Mouse (Mus musculus) G1E (cell line): ENCODE results near the gene Itgal. TPM values are rescaled to one million over a fixed set of nuclear protein-coding genes. Genes with fewer than 3 reads are reported as not detected.

Experiments
- ATAC-seq: 2 replicates; pipeline ENCODE4 v1.8.0; 2016; ENCODE audit warnings: mild to moderate bottlenecking; ENCODE audit not compliant: insufficient number of reproducible peaks, poor library complexity, low FRiP score, severe bottlenecking; ENCODE audit errors: extremely low read depth
- DNase-seq: peaks from one replicate; pipeline ENCODE4 v3.0.0; 2012; ENCODE audit warnings: low spot score
- H3K27me3 ChIP-seq: 2 replicates; pipeline ENCODE4 v1.6.1; 2012; ENCODE audit warnings: mild to moderate bottlenecking, low read length, inconsistent platforms; ENCODE audit not compliant: insufficient read depth
- H3K36me3 ChIP-seq: replicated peaks from 2 replicates; pipeline ENCODE3; 2012; ENCODE audit warnings: mild to moderate bottlenecking, inconsistent platforms
- H3K4me1 ChIP-seq: 2 replicates; pipeline ENCODE4 v1.6.1; 2012; ENCODE audit warnings: low read depth, low read length, inconsistent platforms, mixed read lengths; ENCODE audit not compliant: insufficient read depth
- H3K4me3 ChIP-seq: 2 replicates; pipeline ENCODE4 v1.5.1; 2012; ENCODE audit warnings: low read depth, mild to moderate bottlenecking, inconsistent platforms, low read length, moderate library complexity, mixed read lengths
- H3K9me3 ChIP-seq: replicated peaks from 2 replicates; pipeline ENCODE4 v1.6.1; 2012; ENCODE audit warnings: inconsistent platforms
- CTCF ChIP-seq: IDR thresholded peaks from 2 replicates; pipeline ENCODE4 v1.5.1; 2012; ENCODE audit warnings: low read depth, low read length, inconsistent platforms, mixed read lengths
- GATA1 ChIP-seq: IDR thresholded peaks from 2 replicates; pipeline ENCODE4 v1.6.1; 2012; ENCODE audit warnings: borderline replicate concordance, low read length, inconsistent platforms, mixed read lengths
- GATA2 ChIP-seq: IDR thresholded peaks from 2 replicates; pipeline ENCODE4 v1.6.1; 2012; ENCODE audit warnings: low read depth, low read length, inconsistent platforms, borderline replicate concordance
- POLR2AphosphoS5 ChIP-seq: IDR thresholded peaks from 2 replicates; pipeline ENCODE4 v1.6.1; 2012; ENCODE audit warnings: low read depth, low read length, inconsistent platforms; ENCODE audit not compliant: insufficient replicate concordance
- TAL1 ChIP-seq: conservative IDR thresholded peaks from 2 replicates; pipeline ENCODE4 v1.6.1; 2012; ENCODE audit warnings: low read depth, low read length, inconsistent platforms, mixed read lengths
- polyA plus RNA-seq: library from polyadenylated mRNA; stranded (reverse); fragments of >175 nt; gene quantifications from 2 replicates; pipeline ENCODE4 v1.2.3, GENCODE M21; 2012
- total RNA-seq, 2 experiments: library from RNA; stranded (forward) in 1 of 2; stranded (reverse) in 1 of 2; fragments of 200-1000 nt in 1 of 2; fragments of >200 nt in 1 of 2; fragmentation: Nextera tagmentation in 1 of 2; gene quantifications; 2 replicates each; pipeline ENCODE4 v1.2.3; 2014 to 2017

The Itgal gene
- total and polyA plus RNA-seq, 3 experiments = 2.2 to 5.1 (median 3.1) TPM

- Histone ChIP-seq H3K9me3 (peaks cover 9% of the 10 kb centered on the region), H3K4me3 (no peak overlapping the region), H3K4me1 (peaks cover 40% of the 10 kb centered on the region), H3K27me3 (no peaks in the 10 kb centered on the region), H3K36me3 (peaks cover 47% of the 10 kb centered on the region)
- TF ChIP-seq TAL1 (no peak), GATA1 (no peak), CTCF (no peak), GATA2 (no peak), POLR2AphosphoS5 (no peak)
- ATAC-seq = no peak
- no peak for DNase-seq
Measured at GRCm38 (mm10) chr7:127270256-127270655, 25.8 kb upstream of the Itgal start.

DNA sequence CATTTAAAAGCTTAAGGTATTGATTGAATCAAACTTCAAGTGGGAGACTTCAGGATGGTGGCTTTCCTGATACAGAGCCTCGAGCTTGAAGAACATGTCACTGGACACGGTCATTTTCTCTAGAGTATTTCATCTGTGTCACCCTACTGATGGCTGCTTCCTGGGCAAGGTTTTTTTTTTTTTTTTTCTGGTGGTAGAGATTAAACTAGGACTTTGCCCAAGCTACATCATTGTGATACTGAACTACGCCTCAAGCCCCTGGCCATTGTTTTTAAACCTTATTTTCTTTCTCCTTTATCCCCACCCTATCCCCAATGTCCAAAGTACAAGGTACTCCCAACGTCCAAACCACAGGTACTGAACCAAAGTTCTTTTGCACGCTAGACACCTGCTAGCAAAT lies 25.4 kb upstream of the Itgal start:
- no peak overlapping the region for H3K4me3 ChIP-seq
- peaks cover 47% of the 10 kb centered on the region for H3K36me3 ChIP-seq
- H3K4me1 ChIP-seq = peaks cover 42% of the 10 kb centered on the region
- DNase-seq = no peak
- ATAC-seq = no peak
- H3K9me3 ChIP-seq = peaks cover 9% of the 10 kb centered on the region
- H3K27me3 ChIP-seq = no peaks in the 10 kb centered on the region
- TF ChIP-seq CTCF = no peak
- TF ChIP-seq TAL1 = no peak
- TF ChIP-seq POLR2AphosphoS5 = no peak
- TF ChIP-seq GATA2 = no peak

DNA sequence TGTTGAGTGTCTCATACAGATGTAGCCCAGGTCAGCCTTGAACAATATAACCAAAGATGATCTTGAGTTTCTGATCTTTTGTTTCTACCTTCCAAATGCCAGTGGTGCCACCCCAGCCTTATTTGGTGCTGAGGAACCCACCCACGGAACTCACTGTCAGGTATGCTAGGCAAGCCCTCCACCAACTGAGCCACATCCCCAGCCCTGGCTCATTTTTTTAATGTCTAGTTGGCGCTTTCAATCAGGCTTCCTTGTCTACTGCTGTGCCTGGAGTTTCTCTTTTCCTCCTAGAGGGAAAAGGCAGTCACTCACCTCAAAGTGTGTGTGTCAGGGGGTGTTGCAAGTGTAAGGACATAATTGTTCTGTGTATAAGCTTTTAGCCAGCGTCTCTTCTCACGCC lies 25.0 kb upstream of the Itgal start:
- Histone ChIP-seq H3K4me1 (peaks cover 42% of the 10 kb centered on the region), H3K27me3 (no peaks in the 10 kb centered on the region), H3K36me3 (peaks cover 47% of the 10 kb centered on the region), H3K4me3 (no peak overlapping the region; the same call in 1 of the 2 replicates), H3K9me3 (peaks cover 9% of the 10 kb centered on the region)
- TF ChIP-seq GATA2 (no peak), CTCF (no peak), POLR2AphosphoS5 (no peak), GATA1 (no peak), TAL1 (no peak)
- no peak for ATAC-seq
- DNase-seq = no peak

- TF ChIP-seq GATA1 = no peak
- no peak; the same call in 1 of the 2 replicates for TF ChIP-seq POLR2AphosphoS5
- no peak for TF ChIP-seq GATA2
- no peak for TF ChIP-seq TAL1
- no peak for TF ChIP-seq CTCF
- H3K9me3 ChIP-seq = peaks cover 9% of the 10 kb centered on the region
- no peaks in the 10 kb centered on the region for H3K27me3 ChIP-seq
- peaks cover 44% of the 10 kb centered on the region for H3K4me1 ChIP-seq
- peak overlapping the region; percentile 96 for H3K4me3 ChIP-seq
- peaks cover 47% of the 10 kb centered on the region for H3K36me3 ChIP-seq
- ATAC-seq (no peak), DNase-seq (no peak)
Measured at GRCm38 (mm10) chr7:127272566-127272965, 23.5 kb upstream of the Itgal start.

DNA sequence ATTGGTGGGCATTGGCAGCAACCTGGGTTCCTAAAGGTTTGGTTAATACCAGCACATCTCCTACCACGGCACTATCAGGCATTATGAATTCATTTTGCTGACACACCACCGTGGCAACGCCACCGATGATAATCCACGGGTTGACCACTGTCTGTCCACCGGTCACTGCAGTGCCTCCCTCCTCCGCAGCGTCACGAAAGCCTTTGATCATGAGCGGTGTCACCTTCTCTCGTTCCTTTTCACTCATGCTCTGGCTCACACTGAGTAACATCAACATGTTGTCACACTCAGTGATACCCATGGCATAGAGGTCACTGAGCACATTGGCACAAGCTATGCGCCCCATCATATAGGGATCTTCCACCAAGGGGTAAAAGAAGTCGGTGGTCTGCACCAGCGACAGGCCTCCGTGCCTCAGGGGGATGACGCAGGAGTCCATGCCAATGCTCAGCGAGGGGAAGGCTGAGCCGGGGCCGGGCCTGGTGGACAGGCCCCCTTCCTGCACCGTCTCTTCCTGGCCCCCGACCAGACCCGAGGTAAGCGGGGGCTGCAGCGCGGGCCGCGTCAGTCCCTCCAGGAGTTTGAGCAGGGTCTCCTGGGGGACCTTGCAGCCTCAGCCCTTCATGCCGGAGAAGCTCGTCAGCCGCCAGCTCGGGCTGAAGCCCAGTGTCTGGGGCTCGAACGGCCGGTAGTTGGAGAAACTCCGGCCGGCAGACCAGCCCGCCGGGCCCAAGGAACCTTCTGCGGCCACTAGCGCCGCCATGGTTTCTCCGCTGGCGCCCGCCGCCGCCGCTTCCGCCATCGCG lies 22.7 kb upstream of the Itgal start:
- no peak for TF ChIP-seq GATA2
- no peak for TF ChIP-seq POLR2AphosphoS5
- no peak for TF ChIP-seq TAL1
- TF ChIP-seq CTCF = no peak
- TF ChIP-seq GATA1 = no peak
- Histone ChIP-seq H3K36me3 (peaks cover 46% of the 10 kb centered on the region), H3K27me3 (no peaks in the 10 kb centered on the region), H3K4me3 (peak overlapping the region; percentile 96), H3K9me3 (peaks cover 8% of the 10 kb centered on the region), H3K4me1 (peaks cover 49% of the 10 kb centered on the region)
- peak; percentile 53 for DNase-seq
- no peak for ATAC-seq

- H3K36me3 ChIP-seq = peaks cover 39% of the 10 kb centered on the region
- H3K9me3 ChIP-seq = peaks cover under 1% of the 10 kb centered on the region; the same call in 1 of the 2 replicates
- TF ChIP-seq POLR2AphosphoS5 = 0 out of 2 replicates have a peak, but pooled peaks have one; percentile 83
- TF ChIP-seq TAL1 = no peak
- H3K4me3 ChIP-seq = peak within 1 kb of the TSS; percentile 96
- DNase-seq (peak; percentile 79), ATAC-seq (peak; percentile 85)
- peaks cover 56% of the 10 kb centered on the region for H3K4me1 ChIP-seq
- H3K27me3 ChIP-seq = no peaks in the 10 kb centered on the region
Measured at GRCm38 (mm10) chr7:127273925-127274789, 21.9 kb upstream of the Itgal start, which contains the start of gene Sephs2. TSS of gene Sephs2 (minus strand) at chr7:127274055.
